Mouse (Mus musculus) hindbrain, embryonic 11.5 days (tissue): ENCODE measurements around the gene Usp16. TPM values are rescaled to one million over a fixed set of nuclear protein-coding genes. Genes with fewer than 3 reads are reported as not detected.

Experiments
- ATAC-seq: fragments of 200-750 bp; cut with Nextera tagmentation; 2 replicates; pipeline ENCODE4 v1.8.0; 2017; ENCODE audit warnings: mild to moderate bottlenecking, moderate TSS enrichment, moderate library complexity; ENCODE audit not compliant: low FRiP score
- DNase-seq: peaks from one replicate; pipeline ENCODE4 v3.0.0-alpha.2; 2015; ENCODE audit warnings: low spot score
- H3K27ac ChIP-seq: fragments of 300-500 bp; sonication (generic); 2 replicates; pipeline ENCODE4 v1.5.1; 2014; ENCODE audit warnings: mild to moderate bottlenecking, low read depth, low read length
- H3K27me3 ChIP-seq: fragments of 300-500 bp; sonication (generic); 2 replicates; pipeline ENCODE4 v1.6.1; 2014; ENCODE audit warnings: mild to moderate bottlenecking, low read length, moderate library complexity, mixed read lengths; ENCODE audit not compliant: control insufficient read depth, insufficient read depth
- H3K36me3 ChIP-seq: fragments of 300-500 bp; sonication (generic); 2 replicates; pipeline ENCODE4 v1.6.1; 2014; ENCODE audit warnings: mild to moderate bottlenecking, low read length, moderate library complexity, mixed read lengths; ENCODE audit not compliant: control insufficient read depth, insufficient read depth
- H3K4me1 ChIP-seq: fragments of 300-500 bp; sonication (generic); replicated peaks from 2 replicates; pipeline ENCODE4 v1.6.1; 2014; ENCODE audit warnings: low read length, mixed read lengths; ENCODE audit not compliant: control insufficient read depth, insufficient read depth
- H3K4me2 ChIP-seq: fragments of 300-500 bp; sonication (generic); replicated peaks from 2 replicates; pipeline ENCODE4 v1.6.1; 2014; ENCODE audit warnings: mild to moderate bottlenecking, low read depth, low read length
- H3K4me3 ChIP-seq: fragments of 300-500 bp; sonication (generic); 2 replicates; pipeline ENCODE4 v1.5.1; 2014; ENCODE audit warnings: low read depth, low read length
- H3K9ac ChIP-seq: fragments of 300-500 bp; sonication (generic); 2 replicates; pipeline ENCODE4 v1.6.1; 2014; ENCODE audit warnings: low read depth, low read length
- H3K9me3 ChIP-seq: fragments of 300-500 bp; sonication (generic); 2 replicates; pipeline ENCODE4 v1.6.1; 2016; ENCODE audit warnings: low read length; ENCODE audit not compliant: control insufficient read depth
- WGBS: fragments of 180-500 bp; shearing (Covaris S2); extraction: QIAGEN DNeasy Blood & Tissue Kit; methylation state at CpG from one replicate; pipeline ENCODE4 v1.1.7; 2014; 5-methylcytosine and 5-hydroxymethylcytosine counted together
- polyA plus RNA-seq: library from polyadenylated mRNA; unstranded; fragments of >200 nt; fragmentation: Nextera tagmentation; extraction: Ambion mirVana; gene quantifications from 2 replicates; pipeline ENCODE4 v1.2.1, GENCODE M21; 2014

Gene Usp16
- polyA plus RNA-seq, 1 experiment from 2014 or later = 58.1 TPM

GRCm38 (mm10) chr16:87527553-87528249, 73.2 kb downstream of the Usp16 start:
- ATAC-seq = no peak
- 56% methylated on average over 8 of the region's 8 CpGs for WGBS

GRCm38 (mm10) chr16:87528755-87529154, 74.3 kb downstream of the Usp16 start:
- Histone ChIP-seq H3K27me3 (no peaks in the 10 kb centered on the region), H3K4me3 (no peak overlapping the region), H3K4me2 (no peak overlapping the region), H3K27ac (no peak overlapping the region), H3K9ac (no peak overlapping the region), H3K36me3 (no peaks in the 10 kb centered on the region), H3K9me3 (no peaks in the 10 kb centered on the region), H3K4me1 (no peaks in the 10 kb centered on the region)
- DNase-seq (no peak), ATAC-seq (no peak)
- 69% methylated on average over 10 of the region's 10 CpGs for WGBS

More at GRCm38 (mm10) chr16:87527553-87528249, 73.2 kb downstream of the Usp16 start:
- H3K9ac ChIP-seq = no peak overlapping the region
- DNase-seq = no peak
- H3K27me3 ChIP-seq = no peaks in the 10 kb centered on the region
- no peak overlapping the region for H3K4me3 ChIP-seq
- no peaks in the 10 kb centered on the region for H3K9me3 ChIP-seq
- H3K4me1 ChIP-seq = no peaks in the 10 kb centered on the region
- H3K27ac ChIP-seq = no peak overlapping the region
- no peak overlapping the region for H3K4me2 ChIP-seq
- H3K36me3 ChIP-seq = no peaks in the 10 kb centered on the region

Other genes starting within 250 kb of the Usp16 start
- gene N6amt1, start 100.5 kb upstream of the Usp16 start, polyA plus RNA-seq = 15.6 and 19.3 TPM in 2 replicates
- 29.6 and 32.9 TPM in 2 replicates for gene Ltn1, start 22.1 kb upstream of the Usp16 start, polyA plus RNA-seq
- 12.3 and 14.2 TPM in 2 replicates for gene Rwdd2b, start 14.1 kb upstream of the Usp16 start, polyA plus RNA-seq
- gene Cct8, start 41.2 kb downstream of the Usp16 start, polyA plus RNA-seq = 656 and 686 TPM in 2 replicates
- 0.11 TPM in 1 of 2 replicates, not detected in the other for gene Map3k7cl, start 98.6 kb downstream of the Usp16 start, polyA plus RNA-seq
- 24.8 and 30.2 TPM in 2 replicates for gene Bach1, start 244.2 kb downstream of the Usp16 start, polyA plus RNA-seq